Mouse (Mus musculus): Measurements from ENCODE around the gene Ccdc92b.

- no peak for TF ChIP-seq CTCF (IDR thresholded peaks at IDR 0.05; ENCODE audit: insufficient read depth, low read depth, low read length)
- TF ChIP-seq POLR2A (IDR thresholded peaks at IDR 0.05; ENCODE audit: insufficient read depth, low read depth, low read length), result no peak
Observed at GRCm38 (mm10) chr11:74602286-74602685, 17.1 kb upstream of the Ccdc92b start.

Measured in olfactory bulb, adult 2 months (tissue).